Mouse (Mus musculus) lung, embryonic 15.5 days (tissue): ENCODE data around the gene Cym. TPM values are rescaled to one million over a fixed set of nuclear protein-coding genes. Genes with fewer than 3 reads are reported as not detected.

Experiments
- ATAC-seq: fragments of 200-750 bp; cut with Nextera tagmentation; 2 replicates; pipeline ENCODE4 v1.8.0; 2017; ENCODE audit warnings: moderate number of reproducible peaks, borderline replicate concordance; ENCODE audit not compliant: low FRiP score, low TSS enrichment; ENCODE audit errors: extremely low read depth
- H3K27ac ChIP-seq: fragments of 300-500 bp; sonication (generic); 2 replicates; pipeline ENCODE4 v1.5.1; 2015; ENCODE audit warnings: moderate library complexity, mild to moderate bottlenecking, inconsistent platforms
- H3K27me3 ChIP-seq: fragments of 300-500 bp; sonication (generic); 2 replicates; pipeline ENCODE4 v1.6.1; 2015; ENCODE audit warnings: inconsistent platforms
- H3K36me3 ChIP-seq: fragments of 300-500 bp; sonication (generic); 2 replicates; pipeline ENCODE4 v1.6.1; 2015; ENCODE audit warnings: inconsistent platforms
- H3K4me1 ChIP-seq: fragments of 300-500 bp; sonication (generic); 2 replicates; pipeline ENCODE4 v1.6.1; 2015; ENCODE audit warnings: inconsistent platforms
- H3K4me2 ChIP-seq: fragments of 300-500 bp; sonication (generic); 2 replicates; pipeline ENCODE4 v1.6.1; 2015; ENCODE audit warnings: inconsistent platforms, mild to moderate bottlenecking, moderate library complexity
- H3K4me3 ChIP-seq: fragments of 300-500 bp; sonication (generic); 2 replicates; pipeline ENCODE4 v1.5.1; 2015; ENCODE audit warnings: mild to moderate bottlenecking, inconsistent platforms
- H3K9ac ChIP-seq: fragments of 300-500 bp; sonication (generic); 2 replicates; pipeline ENCODE4 v1.6.1; 2015; ENCODE audit warnings: inconsistent platforms
- H3K9me3 ChIP-seq: fragments of 300-500 bp; sonication (generic); 2 replicates; pipeline ENCODE4 v1.6.1; 2016; ENCODE audit warnings: inconsistent platforms
- WGBS: fragments of 180-500 bp; shearing (Covaris S2); methylation state at CpG from one replicate; pipeline ENCODE4 v1.1.7; 2015; 5-methylcytosine and 5-hydroxymethylcytosine counted together
- polyA plus RNA-seq: library from polyadenylated mRNA; unstranded; fragments of >200 nt; fragmentation: Nextera tagmentation; extraction: Ambion mirVana; gene quantifications from 2 replicates; pipeline ENCODE4 v1.2.1, GENCODE M21; 2015

Gene Cym
- polyA plus RNA-seq, 1 experiment from 2014 or later, result 93.2 TPM

DNA sequence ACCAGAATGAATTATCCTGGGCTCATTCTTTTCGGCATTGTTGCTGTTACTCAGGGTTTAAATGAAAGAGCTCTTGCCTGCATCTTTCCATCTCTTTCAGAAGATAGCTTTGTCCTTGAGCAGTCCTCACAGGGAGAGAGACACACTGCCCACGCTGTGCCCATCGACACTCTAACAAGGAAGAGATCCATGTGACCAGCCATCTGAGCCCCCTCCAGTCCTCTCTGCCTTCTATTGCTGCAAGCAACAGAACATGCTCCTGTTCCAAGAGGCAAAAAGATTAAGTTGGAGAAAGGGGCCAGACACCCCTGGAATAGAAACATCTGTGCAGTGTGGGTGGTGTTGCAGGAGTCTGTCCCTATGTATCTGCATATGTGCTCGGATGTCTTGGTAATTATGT lies 34.5 kb downstream of the Cym start:
- Histone ChIP-seq H3K4me2 (no peak overlapping the region), H3K36me3 (no peaks in the 10 kb centered on the region), H3K4me3 (no peak overlapping the region), H3K27ac (no peak overlapping the region), H3K27me3 (no peaks in the 10 kb centered on the region), H3K9ac (no peak overlapping the region), H3K4me1 (no peaks in the 10 kb centered on the region), H3K9me3 (no peaks in the 10 kb centered on the region)
- WGBS, result 75% methylated on average over 4 of the region's 4 CpGs
- no peak for ATAC-seq

DNA sequence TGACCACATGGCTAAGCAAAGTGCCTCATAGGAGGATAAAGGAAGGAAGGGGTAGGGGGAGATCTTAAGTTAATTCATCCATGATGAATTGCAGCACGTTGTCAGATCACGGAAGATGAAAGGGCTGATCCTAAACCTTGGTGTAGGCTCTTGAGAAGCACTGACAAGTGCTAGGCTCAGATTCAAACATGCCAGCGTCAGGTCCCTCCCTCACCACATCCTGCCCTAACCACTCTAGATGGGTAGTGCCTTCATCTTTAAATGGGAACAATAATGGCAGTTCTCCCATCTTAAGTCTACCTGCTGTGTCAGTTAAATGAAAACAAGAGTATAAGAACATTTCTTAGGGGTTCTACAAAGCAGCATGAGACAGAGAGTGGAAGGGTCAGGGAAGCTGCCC lies 35.9 kb downstream of the Cym start:
- 53% methylated on average over 3 of the region's 3 CpGs for WGBS

DNA sequence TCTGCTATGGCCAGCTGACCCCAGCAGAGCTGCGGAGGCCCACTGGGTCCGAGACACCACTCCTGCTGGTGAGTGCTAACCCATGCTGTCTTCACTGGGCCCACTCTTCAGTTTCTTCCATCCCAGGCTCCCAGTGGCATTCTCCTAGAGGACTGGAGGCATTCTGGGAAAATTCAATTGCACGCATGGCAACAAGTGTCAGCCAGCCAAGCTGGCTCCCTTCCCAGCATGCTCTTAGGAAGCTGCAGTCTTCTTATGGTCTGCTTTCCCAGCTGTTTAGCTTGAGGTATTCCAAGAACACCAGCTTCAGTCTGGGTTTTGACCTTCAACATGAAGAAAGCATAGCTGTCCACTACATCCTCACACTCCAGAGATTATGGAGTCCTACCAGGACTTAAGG lies 38.4 kb downstream of the Cym start:
- H3K4me1 ChIP-seq, result no peaks in the 10 kb centered on the region
- H3K36me3 ChIP-seq, result no peaks in the 10 kb centered on the region
- no peaks in the 10 kb centered on the region for H3K27me3 ChIP-seq
- H3K9ac ChIP-seq, result no peak overlapping the region
- no peaks in the 10 kb centered on the region for H3K9me3 ChIP-seq
- no peak for ATAC-seq
- no peak overlapping the region for H3K4me3 ChIP-seq
- no peak overlapping the region for H3K27ac ChIP-seq
- no peak overlapping the region for H3K4me2 ChIP-seq
- 72% methylated on average over 3 of the region's 3 CpGs for WGBS

More for the DNA sequence above, 35.9 kb downstream of the Cym start:
- Histone ChIP-seq H3K4me2 (no peak overlapping the region), H3K9ac (no peak overlapping the region), H3K27me3 (no peaks in the 10 kb centered on the region), H3K4me3 (no peak overlapping the region), H3K36me3 (no peaks in the 10 kb centered on the region), H3K4me1 (no peaks in the 10 kb centered on the region), H3K27ac (no peak overlapping the region), H3K9me3 (no peaks in the 10 kb centered on the region)
- no peak for ATAC-seq

DNA sequence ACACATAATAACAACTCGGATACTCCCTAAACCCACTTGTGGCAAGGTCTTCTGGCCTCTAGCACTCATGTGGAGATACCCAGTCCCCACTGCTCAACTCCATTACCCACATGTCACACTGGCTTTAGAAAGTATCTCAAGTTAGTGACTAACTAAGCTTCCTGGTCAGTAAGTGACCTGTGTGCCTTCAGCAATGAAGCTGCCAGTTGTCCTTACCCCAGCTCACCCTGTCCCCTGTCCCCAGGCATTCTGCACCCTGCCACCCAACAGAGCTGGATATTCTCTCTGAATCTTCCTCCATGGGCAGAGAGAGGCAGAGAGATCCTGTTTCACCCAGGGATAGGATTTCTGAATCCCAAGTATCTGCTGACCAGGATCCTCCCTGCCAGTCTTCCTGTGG lies 38.8 kb downstream of the Cym start, which contains the start of gene Kcna10:
Gene Kcna10 (plus strand): TSS at position 301 of the 400 bp plus-strand sequence.
- 78% methylated on average over 1 of the region's 1 CpGs for WGBS

DNA sequence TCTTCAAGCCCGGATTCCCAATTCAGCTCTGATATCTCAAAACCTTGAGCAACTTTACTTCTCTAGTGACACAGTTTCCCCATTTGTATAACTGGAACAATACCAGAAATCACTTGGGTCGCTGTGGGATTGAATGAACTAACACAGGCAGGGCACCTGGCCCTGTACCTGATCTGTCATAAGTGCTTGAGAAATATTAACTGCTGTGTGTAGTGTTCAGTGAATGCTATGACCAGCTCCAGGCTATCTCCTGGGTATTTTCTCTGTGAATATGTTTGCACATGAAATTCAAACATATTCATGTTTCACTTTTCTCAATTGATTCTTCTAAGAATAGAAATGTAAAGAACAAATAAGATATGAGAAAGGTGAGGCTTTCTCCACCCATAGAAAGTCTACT lies 40.7 kb downstream of the Cym start:
- Histone ChIP-seq H3K27ac (no peak overlapping the region), H3K36me3 (no peaks in the 10 kb centered on the region), H3K4me2 (no peak overlapping the region), H3K27me3 (no peaks in the 10 kb centered on the region), H3K4me1 (no peaks in the 10 kb centered on the region), H3K9ac (no peak overlapping the region), H3K9me3 (no peaks in the 10 kb centered on the region), H3K4me3 (no peak overlapping the region)
- ATAC-seq, result no peak
- WGBS, result 60% methylated on average over 2 of the region's 2 CpGs

More for the DNA sequence above, 38.8 kb downstream of the Cym start, which contains the start of gene Kcna10:
- Histone ChIP-seq H3K27me3 (no peaks in the 10 kb centered on the region), H3K4me2 (no peak within 1 kb of the TSS), H3K36me3 (no peaks in the 10 kb centered on the region), H3K9ac (no peak within 1 kb of the TSS), H3K9me3 (no peaks in the 10 kb centered on the region), H3K4me1 (no peaks in the 10 kb centered on the region), H3K27ac (no peak within 1 kb of the TSS), H3K4me3 (no peak within 1 kb of the TSS)
- ATAC-seq, result no peak

DNA sequence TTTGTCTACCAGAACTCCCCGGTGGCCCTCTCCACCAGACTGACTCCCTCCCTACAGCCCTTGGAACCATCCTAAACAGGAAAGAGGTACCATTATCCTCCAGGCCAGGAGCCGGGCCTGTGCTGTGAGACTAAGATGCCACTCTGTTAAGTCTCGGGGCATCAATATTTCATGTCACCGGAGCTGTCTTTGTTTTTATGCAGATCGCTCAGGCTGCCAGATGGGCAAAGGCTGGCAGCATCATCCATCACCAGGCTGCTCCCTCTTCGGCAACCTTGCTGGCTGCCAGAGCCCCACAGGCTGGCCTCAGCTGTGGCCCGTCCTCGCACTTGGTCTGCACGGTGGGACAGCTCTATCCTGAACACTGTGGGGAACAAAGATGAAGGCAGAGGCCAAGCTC lies 45.0 kb downstream of the Cym start:
- no peak for ATAC-seq
- 60% methylated on average over 9 of the region's 9 CpGs for WGBS

DNA sequence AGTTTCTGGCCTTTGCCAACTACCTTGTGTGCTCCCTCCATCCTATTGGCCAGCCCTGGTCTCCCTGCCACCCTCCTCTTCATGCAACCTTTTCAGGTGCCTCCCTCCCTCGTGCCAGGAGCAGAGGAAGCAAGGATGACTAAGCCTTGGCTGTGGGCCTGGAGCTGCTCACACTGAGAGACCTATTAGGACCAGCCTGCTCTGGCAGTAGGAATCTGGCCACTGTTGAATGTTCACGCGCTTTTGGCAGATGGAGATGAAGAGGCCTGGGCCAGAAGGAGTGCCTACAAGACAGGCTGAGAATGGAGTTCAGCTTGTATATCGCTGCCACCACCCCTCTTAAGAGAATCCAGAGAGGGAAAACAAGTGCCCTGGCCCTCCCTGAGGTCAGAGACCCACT lies 46.0 kb downstream of the Cym start:
- H3K9ac ChIP-seq, result no peak overlapping the region
- WGBS, result 63% methylated on average over 4 of the region's 4 CpGs
- H3K9me3 ChIP-seq, result no peaks in the 10 kb centered on the region
- H3K27ac ChIP-seq, result no peak overlapping the region
- no peaks in the 10 kb centered on the region for H3K27me3 ChIP-seq
- ATAC-seq, result no peak
- H3K4me2 ChIP-seq, result no peak overlapping the region
- H3K4me3 ChIP-seq, result no peak overlapping the region
- no peaks in the 10 kb centered on the region for H3K4me1 ChIP-seq
- H3K36me3 ChIP-seq, result no peaks in the 10 kb centered on the region

More for the DNA sequence above, 45.0 kb downstream of the Cym start:
- Histone ChIP-seq H3K27ac (no peak overlapping the region), H3K4me1 (no peaks in the 10 kb centered on the region), H3K9ac (no peak overlapping the region), H3K36me3 (no peaks in the 10 kb centered on the region), H3K4me2 (no peak overlapping the region), H3K4me3 (no peak overlapping the region), H3K9me3 (no peaks in the 10 kb centered on the region), H3K27me3 (no peaks in the 10 kb centered on the region)

DNA sequence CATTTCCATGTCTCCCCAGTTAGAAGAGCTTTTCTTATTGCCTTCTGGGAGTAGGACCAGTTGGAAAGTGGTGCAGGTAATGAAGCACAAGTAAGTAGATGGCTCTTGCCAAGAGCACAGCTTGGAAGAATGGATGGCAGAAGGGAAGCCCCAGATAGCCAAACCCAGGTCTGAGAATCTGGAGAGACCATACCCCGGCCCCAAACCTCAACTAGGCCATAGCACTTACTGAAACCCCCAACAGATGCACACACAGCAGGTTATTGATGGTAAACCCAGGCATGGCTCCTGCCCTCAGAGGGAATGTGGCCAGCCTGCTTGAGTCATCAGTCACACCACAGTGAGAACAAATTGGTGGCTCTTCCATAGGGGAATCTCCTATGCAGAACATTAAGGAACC lies 49.0 kb downstream of the Cym start:
- no peaks in the 10 kb centered on the region for H3K36me3 ChIP-seq
- H3K9ac ChIP-seq, result no peak overlapping the region
- no peak overlapping the region for H3K4me3 ChIP-seq
- H3K4me1 ChIP-seq, result no peaks in the 10 kb centered on the region
- no peak for ATAC-seq
- H3K9me3 ChIP-seq, result no peaks in the 10 kb centered on the region
- WGBS, result 64% methylated on average over 1 of the region's 1 CpGs
- no peaks in the 10 kb centered on the region for H3K27me3 ChIP-seq
- no peak overlapping the region for H3K27ac ChIP-seq
- H3K4me2 ChIP-seq, result no peak overlapping the region

DNA sequence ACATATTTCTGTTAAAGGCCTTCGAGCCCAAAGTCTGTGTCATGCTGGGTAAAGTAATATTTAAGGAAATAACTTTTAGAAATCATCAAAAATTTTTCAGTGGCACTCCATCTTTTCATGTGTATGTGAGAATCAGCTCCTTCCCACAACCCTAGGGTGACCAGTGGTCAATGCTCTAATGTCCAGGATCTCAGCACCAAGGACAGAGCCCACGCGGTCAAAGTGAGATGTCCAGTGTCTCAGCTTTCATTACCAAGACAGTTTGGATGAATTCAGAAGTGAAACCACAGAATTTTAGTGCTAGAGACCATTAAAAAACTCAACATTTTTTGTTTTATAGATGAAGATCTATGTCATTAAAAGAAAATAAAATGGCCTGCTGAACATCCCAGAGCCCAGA lies 49.6 kb downstream of the Cym start:
- Histone ChIP-seq H3K4me1 (no peaks in the 10 kb centered on the region), H3K27ac (no peak overlapping the region), H3K4me2 (no peak overlapping the region), H3K4me3 (no peak overlapping the region), H3K9me3 (no peaks in the 10 kb centered on the region), H3K9ac (no peak overlapping the region), H3K36me3 (no peaks in the 10 kb centered on the region), H3K27me3 (no peaks in the 10 kb centered on the region)
- WGBS, result 61% methylated on average over 3 of the region's 3 CpGs
- ATAC-seq, result no peak

DNA sequence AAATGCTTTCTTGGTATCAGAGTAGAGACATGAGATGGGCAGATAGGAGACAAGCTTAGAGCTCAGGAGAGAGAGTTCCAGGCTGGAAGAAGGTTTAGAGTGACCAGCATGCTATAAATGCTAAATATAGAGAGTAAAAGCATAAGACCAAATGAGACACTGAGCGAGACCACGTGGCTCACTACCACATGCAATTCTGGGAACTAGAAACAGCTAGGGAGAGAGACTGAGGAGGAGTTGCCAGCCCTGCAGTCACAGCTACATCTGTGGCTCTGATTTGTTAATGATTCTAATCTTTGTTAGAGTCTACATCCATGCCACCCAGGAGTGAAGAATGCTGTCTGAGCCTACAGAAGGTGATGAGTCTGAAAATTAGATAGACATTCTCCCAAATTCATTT lies 52.0 kb downstream of the Cym start:
- Histone ChIP-seq H3K27me3 (no peaks in the 10 kb centered on the region), H3K4me1 (no peaks in the 10 kb centered on the region)

DNA sequence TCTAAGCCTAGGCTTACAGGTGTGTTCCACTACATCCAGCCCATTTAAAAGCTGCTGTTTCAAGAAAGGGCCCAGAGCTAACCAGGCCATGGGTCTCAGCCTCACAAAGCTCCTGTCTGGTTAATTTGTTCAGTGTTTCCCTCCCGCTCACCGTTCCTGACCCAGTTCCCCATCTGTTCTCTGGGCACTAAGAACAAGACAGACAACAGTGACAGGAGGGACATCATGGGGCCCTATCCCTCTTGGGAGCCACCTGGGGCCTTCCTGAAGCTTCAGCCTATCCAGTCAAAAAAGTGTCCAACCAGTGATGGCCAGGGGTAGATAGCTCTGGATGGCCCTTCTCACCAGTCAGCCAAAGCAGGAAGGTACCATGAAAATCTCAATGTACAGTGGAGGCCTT lies 58.8 kb downstream of the Cym start:
- Histone ChIP-seq H3K4me3 (no peak overlapping the region), H3K4me1 (0 out of 2 replicates have a peak, but pooled peaks cover 3% of the 10 kb centered on the region), H3K27ac (no peak overlapping the region), H3K9ac (no peak overlapping the region), H3K9me3 (no peaks in the 10 kb centered on the region), H3K4me2 (no peak overlapping the region), H3K27me3 (peaks cover 14% of the 10 kb centered on the region; the same call in 1 of the 2 replicates), H3K36me3 (no peaks in the 10 kb centered on the region)
- no peak for ATAC-seq
- WGBS, result 83% methylated on average over 2 of the region's 2 CpGs

More for the DNA sequence above, 52.0 kb downstream of the Cym start:
- WGBS, result 65% methylated on average over 2 of the region's 2 CpGs
- Histone ChIP-seq H3K36me3 (no peaks in the 10 kb centered on the region), H3K9ac (no peak overlapping the region), H3K27ac (no peak overlapping the region), H3K9me3 (no peaks in the 10 kb centered on the region), H3K4me3 (no peak overlapping the region), H3K4me2 (no peak overlapping the region)
- ATAC-seq, result no peak
